Comparison of ENCODE assay signal across 8 mouse cellular contexts in the genomic region with DNA sequence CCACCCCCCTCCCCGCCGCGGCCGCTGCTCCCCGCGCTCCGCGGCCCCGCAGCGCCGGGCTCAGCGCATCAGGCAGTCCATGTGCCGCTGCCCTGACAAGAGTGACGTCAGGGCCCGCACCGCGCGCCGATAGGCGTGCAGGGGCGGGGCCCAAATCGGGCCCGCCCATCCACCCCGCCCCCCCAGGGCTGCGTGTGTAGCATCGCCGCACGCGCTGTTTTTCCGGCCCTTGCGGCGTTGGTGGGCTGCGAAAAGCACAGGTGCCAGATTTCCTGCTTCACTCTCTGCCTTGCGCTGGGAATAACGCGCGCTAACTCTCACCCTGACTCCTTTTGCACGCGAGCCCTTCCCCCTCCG. TPM values are rescaled to one million over a fixed set of nuclear protein-coding genes. Genes with fewer than 3 reads are reported as not detected.
DNase-seq lines count a peak whose midpoint lies in the region; ATAC-seq and TF ChIP-seq lines count a peak whose summit lies in the region.

Gene Hlf, minus strand, starts transcription at position 79 of the 357 bp plus-strand sequence.

- peak within 1 kb of the TSS; percentile 52 for H3K4me3 ChIP-seq in bone marrow macrophage, adult 2 months (ENCODE audit: insufficient read depth, low read length)
- peak within 1 kb of the TSS; percentile 60 for H3K4me3 ChIP-seq in embryonic facial prominence, embryonic 15.5 days (replicated peaks)
- H3K4me3 ChIP-seq in limb, embryonic 13.5 days: peak within 1 kb of the TSS; percentile 48
- peak within 1 kb of the TSS; percentile 62 for H3K4me3 ChIP-seq in midbrain, embryonic 15.5 days

- no peak within 1 kb of the TSS for H3K27ac ChIP-seq in bone marrow macrophage, adult 2 months (ENCODE audit: insufficient read depth, low read depth, low read length)
- H3K27ac ChIP-seq in embryonic facial prominence, embryonic 15.5 days (replicated peaks): peak within 1 kb of the TSS; percentile 28; the same call in 1 of the 2 replicates
- no peak within 1 kb of the TSS for H3K27ac ChIP-seq in limb, embryonic 13.5 days
- peak within 1 kb of the TSS; percentile 56 for H3K27ac ChIP-seq in midbrain, embryonic 15.5 days

- peak; percentile 83 for DNase-seq in A20 (ENCODE audit: low read depth, low spot score)
- DNase-seq in heart, adult 9 months (ENCODE audit: low spot score in 2 of 2): peak; percentile 89 to 90
- peak; percentile 94 for DNase-seq in kidney, adult 9 months
- DNase-seq in spleen, adult 18-20 months: peak; percentile 50 to 59

- H3K4me1 ChIP-seq in bone marrow macrophage, adult 2 months (ENCODE audit: control insufficient read depth, insufficient read depth, low read length): peaks cover 11% of the 10 kb centered on the region
- H3K4me1 ChIP-seq in embryonic facial prominence, embryonic 15.5 days: peaks cover 36% of the 10 kb centered on the region
- peaks cover 20% of the 10 kb centered on the region for H3K4me1 ChIP-seq in limb, embryonic 13.5 days
- H3K4me1 ChIP-seq in midbrain, embryonic 15.5 days: peaks cover 27% of the 10 kb centered on the region

- no peaks in the 10 kb centered on the region for H3K9me3 ChIP-seq in embryonic facial prominence, embryonic 15.5 days (replicated peaks)
- H3K9me3 ChIP-seq in limb, embryonic 13.5 days: no peaks in the 10 kb centered on the region
- no peaks in the 10 kb centered on the region for H3K9me3 ChIP-seq in midbrain, embryonic 15.5 days

- ATAC-seq in embryonic facial prominence, embryonic 15.5 days (ENCODE audit: insufficient number of reproducible peaks, low FRiP score, low TSS enrichment, low read depth): peak; percentile 94
- ATAC-seq in limb, embryonic 13.5 days (ENCODE audit: low FRiP score, low read depth): peak; percentile 96
- ATAC-seq in midbrain, embryonic 15.5 days (replicated peaks): peak; percentile 97

- H3K4me2 ChIP-seq in embryonic facial prominence, embryonic 15.5 days (replicated peaks): peak within 1 kb of the TSS; percentile 88
- H3K4me2 ChIP-seq in limb, embryonic 13.5 days (replicated peaks): peak within 1 kb of the TSS; percentile 86
- H3K4me2 ChIP-seq in midbrain, embryonic 15.5 days: peak within 1 kb of the TSS; percentile 97

- no peak for TF ChIP-seq CTCF in bone marrow macrophage, adult 2 months (IDR thresholded peaks at IDR 0.05; ENCODE audit: low read depth, low read length)

- TF ChIP-seq POLR2A in bone marrow macrophage, adult 2 months (IDR thresholded peaks at IDR 0.05; ENCODE audit: borderline replicate concordance, low read depth, low read length): no peak

- WGBS in embryonic facial prominence, embryonic 15.5 days: under 1% methylated on average over 40 of the region's 40 CpGs
- WGBS in limb, embryonic 13.5 days: under 1% methylated on average over 38 of the region's 40 CpGs
- 0% methylated on average over 38 of the region's 40 CpGs for WGBS in midbrain, embryonic 15.5 days

- peak within 1 kb of the TSS; percentile 39 for H3K9ac ChIP-seq in embryonic facial prominence, embryonic 15.5 days
- H3K9ac ChIP-seq in limb, embryonic 13.5 days: peak within 1 kb of the TSS; percentile 58
- H3K9ac ChIP-seq in midbrain, embryonic 15.5 days: peak within 1 kb of the TSS; percentile 51

- H3K27me3 ChIP-seq in embryonic facial prominence, embryonic 15.5 days: no peaks in the 10 kb centered on the region
- peaks cover 56% of the 10 kb centered on the region for H3K27me3 ChIP-seq in limb, embryonic 13.5 days
- H3K27me3 ChIP-seq in midbrain, embryonic 15.5 days (replicated peaks): peaks cover 27% of the 10 kb centered on the region; the same call in 1 of the 2 replicates

- 0 out of 2 replicates have a peak, but pooled peaks cover 4% of the 10 kb centered on the region for H3K36me3 ChIP-seq in embryonic facial prominence, embryonic 15.5 days
- no peaks in the 10 kb centered on the region for H3K36me3 ChIP-seq in limb, embryonic 13.5 days
- no peaks in the 10 kb centered on the region for H3K36me3 ChIP-seq in midbrain, embryonic 15.5 days (replicated peaks)

RNA-seq across cellular contexts. Expression of gene Hlf, which starts in this region (rescaled TPM):
- polyA plus RNA-seq in bone marrow macrophage, adult 2 months (2012; ENCODE audit: insufficient read depth, insufficient read length, missing spikeins): not detected in 2 replicates
- 10.0 and 10.4 TPM in 2 replicates for polyA plus RNA-seq in embryonic facial prominence, embryonic 15.5 days (2015; fragmentation: Nextera tagmentation; extraction: Ambion mirVana)
- polyA plus RNA-seq in limb, embryonic 13.5 days (2015; fragmentation: Nextera tagmentation; extraction: Ambion mirVana): 1.3 and 1.9 TPM in 2 replicates
- 7.2 and 7.6 TPM in 2 replicates for polyA plus RNA-seq in midbrain, embryonic 15.5 days (2015; fragmentation: Nextera tagmentation; extraction: Ambion mirVana)

Comparison
In these comparisons a context has a peak if more than half of its experiments do, and no peak if none do; other contexts are left out.
1. H3K27ac ChIP-seq: peak in embryonic facial prominence, embryonic 15.5 days (single experiment) and midbrain, embryonic 15.5 days (single experiment); none in bone marrow macrophage, adult 2 months (single experiment) and limb, embryonic 13.5 days (single experiment).
2. Peak in every context shown above with its lines, with median percentiles within 50 percentile points of each other: DNase-seq, H3K4me3 ChIP-seq, ATAC-seq, H3K4me2 ChIP-seq and H3K9ac ChIP-seq.